Mouse (Mus musculus): ENCODE measurements around the gene Maff. TPM values are rescaled to one million over a fixed set of nuclear protein-coding genes. Genes with fewer than 3 reads are reported as not detected.

Maff gene
- polyA plus RNA-seq, 1 experiment, result 8.1 TPM

DNA sequence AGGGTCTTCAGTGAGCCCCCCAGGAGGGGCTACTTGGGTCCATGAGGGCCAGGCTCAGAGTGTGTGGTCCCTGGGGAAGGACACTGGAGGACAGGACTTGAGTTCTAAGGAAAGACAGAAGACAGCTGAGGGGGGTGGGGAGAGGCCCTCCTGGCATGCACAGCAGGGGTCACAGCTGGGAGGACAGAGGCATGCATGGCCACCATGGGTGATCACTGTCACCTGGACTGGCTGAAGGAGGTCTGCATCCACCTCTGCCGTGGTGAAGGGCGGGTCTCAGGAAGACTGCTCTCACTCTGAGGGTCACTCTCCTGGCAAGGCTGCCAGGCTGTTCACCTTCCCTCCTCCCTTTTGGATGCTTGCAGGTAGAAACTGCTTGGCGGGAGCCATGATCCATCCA is 22.0 kb upstream of the Maff start:
- TF ChIP-seq POLR2A (IDR thresholded peaks at IDR 0.05; ENCODE audit: control insufficient read depth, extremely low read depth, insufficient read depth, low read length, poor library complexity), result no peak
- no peak for TF ChIP-seq CTCF (IDR thresholded peaks at IDR 0.05; ENCODE audit: borderline replicate concordance, control insufficient read depth, extremely low read depth, insufficient read depth, low read length, poor library complexity)
- no peaks in the 10 kb centered on the region for H3K36me3 ChIP-seq (ENCODE audit: control insufficient read depth, insufficient read depth, low read length)
- H3K4me1 ChIP-seq (replicated peaks; ENCODE audit: control insufficient read depth, insufficient read depth, low read length), result peaks cover 60% of the 10 kb centered on the region
- H3K27ac ChIP-seq (ENCODE audit: control insufficient read depth, insufficient read depth, low read length), result peak overlapping the region; percentile 88
- H3K4me3 ChIP-seq (ENCODE audit: control insufficient read depth, insufficient read depth, low read length), result no peak overlapping the region
- H3K27me3 ChIP-seq (ENCODE audit: control insufficient read depth, insufficient read depth, low read length), result no peaks in the 10 kb centered on the region
- no peak for DNase-seq
- WGBS, result 100% methylated on average over 3 of the region's 3 CpGs

DNA sequence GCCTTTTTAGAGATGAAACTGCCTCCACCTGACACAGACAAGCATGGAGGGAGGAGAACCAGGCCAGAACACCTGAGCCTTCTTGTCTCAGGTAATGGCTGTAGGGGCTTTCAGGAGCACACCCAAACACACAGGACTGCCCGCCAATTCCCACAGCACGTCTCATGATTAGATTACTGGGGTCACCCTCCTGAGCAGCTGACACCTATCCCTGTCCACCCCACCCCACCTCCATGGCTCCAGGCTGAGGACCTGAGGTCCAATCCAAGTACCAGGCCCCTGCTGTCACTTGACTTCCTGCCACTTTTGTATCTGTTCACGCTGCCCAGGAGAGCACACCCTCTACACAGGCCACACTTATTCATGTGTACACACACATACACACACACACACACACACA is 20.7 kb upstream of the Maff start:
- TF ChIP-seq POLR2A (IDR thresholded peaks at IDR 0.05; ENCODE audit: control insufficient read depth, extremely low read depth, insufficient read depth, low read length, poor library complexity) (no peak), CTCF (IDR thresholded peaks at IDR 0.05; ENCODE audit: borderline replicate concordance, control insufficient read depth, extremely low read depth, insufficient read depth, low read length, poor library complexity) (no peak)
- Histone ChIP-seq H3K27ac (ENCODE audit: control insufficient read depth, insufficient read depth, low read length) (peak overlapping the region; percentile 71), H3K36me3 (ENCODE audit: control insufficient read depth, insufficient read depth, low read length) (no peaks in the 10 kb centered on the region), H3K4me3 (ENCODE audit: control insufficient read depth, insufficient read depth, low read length) (no peak overlapping the region), H3K4me1 (replicated peaks; ENCODE audit: control insufficient read depth, insufficient read depth, low read length) (peaks cover 52% of the 10 kb centered on the region), H3K27me3 (ENCODE audit: control insufficient read depth, insufficient read depth, low read length) (no peaks in the 10 kb centered on the region)
- DNase-seq, result no peak
- 78% methylated on average over 3 of the region's 3 CpGs for WGBS

DNA sequence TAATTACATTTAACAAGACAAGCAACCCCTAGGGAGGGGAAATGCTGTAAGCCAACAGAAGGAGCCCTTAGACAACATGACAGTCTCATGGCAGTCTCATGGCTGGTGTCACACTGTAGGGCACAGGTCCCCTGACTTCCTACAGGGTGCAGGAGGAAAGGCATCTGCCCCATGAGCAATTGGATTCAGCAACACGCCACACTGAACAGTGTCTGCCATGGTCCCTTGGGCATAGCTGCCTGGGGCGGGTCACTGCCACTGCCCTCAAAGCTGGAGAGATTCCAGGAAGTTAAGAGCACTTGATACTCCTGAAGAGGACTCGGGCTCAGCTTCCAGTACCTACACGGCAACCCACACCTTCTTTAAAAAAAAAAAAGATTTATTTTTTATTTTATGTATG is 20.2 kb upstream of the Maff start:
- H3K27me3 ChIP-seq (ENCODE audit: control insufficient read depth, insufficient read depth, low read length), result no peaks in the 10 kb centered on the region
- DNase-seq, result no peak
- WGBS, result 83% methylated on average over 4 of the region's 4 CpGs
- peaks cover 52% of the 10 kb centered on the region for H3K4me1 ChIP-seq (replicated peaks; ENCODE audit: control insufficient read depth, insufficient read depth, low read length)
- H3K36me3 ChIP-seq (ENCODE audit: control insufficient read depth, insufficient read depth, low read length), result no peaks in the 10 kb centered on the region
- no peak overlapping the region for H3K4me3 ChIP-seq (ENCODE audit: control insufficient read depth, insufficient read depth, low read length)
- TF ChIP-seq CTCF (IDR thresholded peaks at IDR 0.05; ENCODE audit: borderline replicate concordance, control insufficient read depth, extremely low read depth, insufficient read depth, low read length, poor library complexity), result no peak
- peak overlapping the region; percentile 45; the same call in 1 of the 2 replicates for H3K27ac ChIP-seq (ENCODE audit: control insufficient read depth, insufficient read depth, low read length)

DNA sequence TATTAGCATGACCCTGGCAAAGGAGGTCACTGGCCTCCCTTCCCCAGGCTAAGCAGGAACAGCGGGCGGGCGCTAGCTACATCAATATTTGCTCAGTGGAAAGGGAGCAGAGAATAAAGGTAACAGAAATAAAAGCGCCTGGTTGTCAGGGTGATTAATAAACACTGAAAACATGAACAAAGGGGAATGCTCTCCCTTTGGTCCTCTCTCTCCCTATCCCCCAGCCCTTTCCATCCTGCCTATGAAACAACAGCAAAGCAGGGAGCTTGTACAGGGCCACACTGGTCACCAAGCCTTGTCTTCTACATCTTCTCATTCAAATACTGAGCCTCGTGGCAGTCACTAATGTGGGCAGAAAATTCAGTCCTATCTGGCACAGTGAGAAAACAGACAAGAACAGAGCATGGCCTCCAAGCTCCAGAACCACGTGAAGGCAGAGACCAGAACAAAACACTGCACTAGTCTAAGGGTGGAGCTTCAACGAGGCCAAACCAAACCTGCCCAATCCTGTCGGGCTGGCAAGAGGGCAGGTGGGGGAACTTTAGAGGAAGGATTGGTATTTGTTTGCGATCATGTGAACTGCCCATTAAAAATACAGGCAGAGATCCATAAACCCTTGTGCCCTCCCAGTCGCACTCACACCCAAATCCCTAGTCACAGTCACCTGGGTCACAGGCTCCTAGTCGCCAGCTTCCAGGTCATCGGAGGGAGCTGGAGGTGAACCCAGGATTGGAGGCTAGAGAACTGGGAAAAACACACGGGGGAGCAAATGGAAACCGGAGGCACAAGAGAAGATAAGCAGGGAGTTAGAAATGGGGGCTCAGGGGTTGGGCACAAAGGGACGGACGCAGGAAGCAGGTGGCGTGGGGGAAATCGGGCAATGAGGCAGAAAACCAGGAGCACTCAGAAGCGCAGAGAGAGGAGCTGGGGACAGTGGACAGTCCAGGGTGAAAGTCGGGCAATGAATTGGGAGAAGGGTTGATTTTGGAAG is 19.2 kb upstream of the Maff start:
- H3K4me1 ChIP-seq (replicated peaks; ENCODE audit: control insufficient read depth, insufficient read depth, low read length), result peaks cover 45% of the 10 kb centered on the region
- 19% methylated on average over 20 of the region's 20 CpGs for WGBS
- no peak for DNase-seq

DNA sequence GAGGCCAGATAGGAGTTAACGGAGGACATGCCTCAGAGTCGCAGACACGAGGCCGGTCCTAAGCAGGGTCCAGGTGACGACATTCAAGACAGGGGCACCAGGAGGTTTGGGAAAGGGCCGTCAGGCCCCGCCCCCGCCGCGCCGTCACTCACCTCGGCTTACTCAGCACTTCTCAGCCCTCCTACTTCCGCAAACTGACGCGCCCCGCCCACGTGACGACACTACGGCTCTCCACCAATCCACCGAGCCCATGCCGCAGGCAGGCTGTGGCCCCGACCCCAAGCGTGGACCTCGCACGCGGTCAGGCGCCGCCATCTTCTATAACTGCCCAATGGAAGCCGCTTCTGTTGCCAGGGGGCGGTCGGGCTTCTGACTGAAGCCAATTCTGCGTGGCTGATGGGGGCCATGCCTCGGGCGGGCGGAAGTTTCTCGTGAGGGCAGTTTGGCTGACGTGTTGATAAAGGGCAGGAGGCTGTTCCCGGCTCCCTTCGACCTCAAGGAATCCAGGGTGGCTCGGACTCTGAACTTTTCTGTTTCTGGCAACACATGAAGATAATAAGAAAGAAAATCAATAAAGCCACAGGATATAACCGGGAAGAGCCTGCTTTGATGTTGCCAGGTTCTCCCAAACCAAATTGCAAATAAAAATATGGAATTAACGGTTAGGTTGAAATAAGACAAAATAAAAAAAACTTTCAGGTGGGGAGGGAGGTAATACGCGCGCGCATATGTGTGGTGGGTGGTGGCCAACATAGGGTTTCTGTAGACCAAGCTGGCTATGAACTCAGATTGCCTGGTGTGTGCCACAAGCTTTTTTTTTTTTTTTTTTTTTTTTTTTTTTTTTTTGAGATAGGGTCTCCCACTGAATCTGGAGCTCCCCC is 18.1 kb upstream of the Maff start, which contains the start of gene Pla2g6:
TSS of gene Pla2g6 (minus strand) at position 333 of the 881 bp plus-strand sequence.
- TF ChIP-seq CTCF (IDR thresholded peaks at IDR 0.05; ENCODE audit: borderline replicate concordance, control insufficient read depth, extremely low read depth, insufficient read depth, low read length, poor library complexity) (0 out of 2 replicates have a peak, but pooled peaks have one; percentile 35), POLR2A (IDR thresholded peaks at IDR 0.05; ENCODE audit: control insufficient read depth, extremely low read depth, insufficient read depth, low read length, poor library complexity) (peak; percentile 77; the same call in 1 of the 2 replicates)
- Histone ChIP-seq H3K27me3 (ENCODE audit: control insufficient read depth, insufficient read depth, low read length) (no peaks in the 10 kb centered on the region), H3K36me3 (ENCODE audit: control insufficient read depth, insufficient read depth, low read length) (no peaks in the 10 kb centered on the region), H3K4me3 (ENCODE audit: control insufficient read depth, insufficient read depth, low read length) (peak within 1 kb of the TSS; percentile 63), H3K27ac (ENCODE audit: control insufficient read depth, insufficient read depth, low read length) (peak within 1 kb of the TSS; percentile 67), H3K4me1 (replicated peaks; ENCODE audit: control insufficient read depth, insufficient read depth, low read length) (peaks cover 39% of the 10 kb centered on the region)
- peak; percentile 97 for DNase-seq
- 2% methylated on average over 46 of the region's 46 CpGs for WGBS

More for the DNA sequence above, 19.2 kb upstream of the Maff start:
- peak overlapping the region; percentile 63 for H3K4me3 ChIP-seq (ENCODE audit: control insufficient read depth, insufficient read depth, low read length)
- no peaks in the 10 kb centered on the region for H3K27me3 ChIP-seq (ENCODE audit: control insufficient read depth, insufficient read depth, low read length)
- H3K36me3 ChIP-seq (ENCODE audit: control insufficient read depth, insufficient read depth, low read length), result no peaks in the 10 kb centered on the region
- no peak for TF ChIP-seq POLR2A (IDR thresholded peaks at IDR 0.05; ENCODE audit: control insufficient read depth, extremely low read depth, insufficient read depth, low read length, poor library complexity)
- TF ChIP-seq CTCF (IDR thresholded peaks at IDR 0.05; ENCODE audit: borderline replicate concordance, control insufficient read depth, extremely low read depth, insufficient read depth, low read length, poor library complexity), result no peak
- H3K27ac ChIP-seq (ENCODE audit: control insufficient read depth, insufficient read depth, low read length), result peak overlapping the region; percentile 67

DNA sequence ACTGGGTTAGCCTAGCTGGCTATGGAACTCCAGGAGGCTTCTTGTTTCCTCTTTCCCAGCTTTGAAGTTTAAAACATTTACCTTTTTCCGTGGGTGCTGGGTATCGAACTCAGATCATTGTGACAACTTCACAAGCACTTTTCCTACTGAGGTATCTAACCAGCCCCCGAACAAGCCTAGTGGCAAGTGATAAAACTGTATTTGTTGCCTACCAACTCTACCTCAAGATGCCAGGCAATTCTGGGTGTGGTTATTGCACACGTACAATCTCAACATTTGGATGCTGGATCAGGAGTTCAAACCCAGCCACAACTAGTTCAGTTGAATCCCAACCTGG is 17.5 kb upstream of the Maff start:
- Histone ChIP-seq H3K36me3 (ENCODE audit: control insufficient read depth, insufficient read depth, low read length) (no peaks in the 10 kb centered on the region), H3K4me3 (ENCODE audit: control insufficient read depth, insufficient read depth, low read length) (no peak overlapping the region), H3K4me1 (replicated peaks; ENCODE audit: control insufficient read depth, insufficient read depth, low read length) (peaks cover 33% of the 10 kb centered on the region), H3K27me3 (ENCODE audit: control insufficient read depth, insufficient read depth, low read length) (no peaks in the 10 kb centered on the region), H3K27ac (ENCODE audit: control insufficient read depth, insufficient read depth, low read length) (no peak overlapping the region)
- DNase-seq, result no peak
- TF ChIP-seq CTCF (IDR thresholded peaks at IDR 0.05; ENCODE audit: borderline replicate concordance, control insufficient read depth, extremely low read depth, insufficient read depth, low read length, poor library complexity) (no peak), POLR2A (IDR thresholded peaks at IDR 0.05; ENCODE audit: control insufficient read depth, extremely low read depth, insufficient read depth, low read length, poor library complexity) (no peak)
- 72% methylated on average over 4 of the region's 4 CpGs for WGBS

Measured in thymus, adult 2 months (tissue).